Mouse (Mus musculus) embryonic fibroblast, embryonic 13.5 days (primary cell): ENCODE data around the gene Ppfia4.

Experiments
- CTCF ChIP-seq: IDR thresholded peaks from 2 replicates; pipeline ENCODE4 v1.5.1; 2011; ENCODE audit warnings: mild to moderate bottlenecking, control low read depth, low read length, moderate library complexity, borderline replicate concordance; ENCODE audit not compliant: insufficient read depth
- POLR2A ChIP-seq: IDR thresholded peaks from 2 replicates; pipeline ENCODE4 v1.6.1; 2011; ENCODE audit warnings: low read depth, mild to moderate bottlenecking, control low read depth, low read length, moderate library complexity

GRCm38 (mm10) chr1:134320691-134321301, 11.9 kb downstream of the Ppfia4 start:
- TF ChIP-seq CTCF (no peak), POLR2A (no peak)
